Mouse (Mus musculus) CD8-positive naive resting alpha-beta T cell, adult 2 months (primary cell): ENCODE results near the gene Nat8.
"Not testable (repeated sequence)": the region's sequence is repeated elsewhere in the genome, so short reads cannot be mapped to it uniquely, and the experiment has no call there.

ENCODE experiments used
- DNase-seq, 2 experiments: peaks; one replicate each; pipeline ENCODE4 v3.0.0; 2022; ENCODE audit warnings: low read depth in 2 of 2, low spot score in 2 of 2

The Nat8 gene

GRCm38 (mm10) chr6:85836827-85837226 lies 4.9 kb upstream of the Nat8 start:
- DNase-seq: not testable (repeated sequence)

- DNase-seq: not testable (repeated sequence)
Measured at GRCm38 (mm10) chr6:85836098-85836497, 4.2 kb upstream of the Nat8 start.

DNA sequence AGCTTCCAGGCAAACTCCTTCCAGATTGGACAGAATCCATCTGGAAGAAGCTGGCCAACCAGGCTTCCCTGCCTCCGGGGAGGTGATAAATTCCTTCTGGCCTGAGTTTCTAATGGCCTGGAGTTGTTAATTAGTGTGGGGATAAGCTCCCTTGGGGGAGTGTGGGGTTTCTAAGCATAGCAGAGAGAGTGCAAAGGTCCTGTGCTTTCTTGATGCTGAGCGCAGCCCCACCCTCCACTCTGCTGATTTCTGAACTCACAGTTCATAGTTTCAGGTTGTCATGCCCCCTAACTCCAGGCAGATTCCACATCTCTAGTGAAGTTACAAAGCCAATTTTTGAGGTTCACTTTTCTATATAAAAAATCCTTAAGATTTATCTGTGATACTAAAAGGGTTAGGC lies 3.2 kb upstream of the Nat8 start:
- not testable (repeated sequence) for DNase-seq

DNA sequence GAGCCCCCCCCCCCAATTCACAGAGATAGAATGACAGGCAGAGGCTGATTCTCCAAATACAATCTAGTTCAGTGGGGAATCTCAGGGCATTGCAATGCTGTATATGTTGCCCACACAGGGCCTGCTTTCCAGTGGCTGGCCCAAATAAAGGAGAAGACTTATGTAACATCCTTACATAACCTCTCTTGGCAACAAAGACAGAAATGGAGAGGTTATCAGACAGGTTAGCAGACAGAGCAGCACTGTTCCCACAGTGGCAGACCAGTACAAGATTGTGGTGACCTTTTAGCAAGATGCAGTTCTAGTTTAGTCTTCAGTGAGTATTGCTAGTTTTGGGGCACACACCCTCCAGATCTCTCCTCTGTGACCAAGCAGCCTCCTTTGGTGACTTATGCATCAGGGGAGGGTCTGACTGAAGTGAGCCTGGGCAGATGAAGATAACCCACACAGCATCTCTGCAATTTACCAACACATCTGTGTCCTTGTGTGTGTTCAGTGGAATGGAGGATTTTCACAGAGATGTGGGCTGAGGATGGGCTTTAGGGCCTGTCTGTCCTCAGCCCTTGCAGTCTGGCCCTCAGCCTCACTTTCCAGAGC lies 2.7 kb upstream of the Nat8 start:
- not testable (repeated sequence) for DNase-seq

DNA sequence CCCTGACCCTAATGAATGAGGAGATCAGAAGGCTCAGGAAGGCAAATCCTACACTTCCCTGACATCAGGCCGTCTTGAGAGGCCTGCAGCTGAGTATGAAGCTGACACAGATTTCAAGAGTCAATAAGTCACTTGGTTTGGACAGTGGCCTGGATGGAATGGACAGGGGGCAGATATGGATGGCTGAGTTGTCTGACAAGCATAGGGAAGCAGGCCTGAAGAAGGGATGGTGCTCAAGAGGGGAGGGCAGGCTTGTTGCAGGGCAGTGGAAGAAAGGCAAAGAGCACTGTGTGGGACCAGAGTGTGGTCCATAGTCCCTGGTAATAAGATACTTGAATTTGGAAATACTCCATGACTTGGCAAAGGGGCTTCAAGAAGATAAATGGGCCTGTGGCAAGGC lies 2.4 kb downstream of the Nat8 start:
- no peak for DNase-seq

DNA sequence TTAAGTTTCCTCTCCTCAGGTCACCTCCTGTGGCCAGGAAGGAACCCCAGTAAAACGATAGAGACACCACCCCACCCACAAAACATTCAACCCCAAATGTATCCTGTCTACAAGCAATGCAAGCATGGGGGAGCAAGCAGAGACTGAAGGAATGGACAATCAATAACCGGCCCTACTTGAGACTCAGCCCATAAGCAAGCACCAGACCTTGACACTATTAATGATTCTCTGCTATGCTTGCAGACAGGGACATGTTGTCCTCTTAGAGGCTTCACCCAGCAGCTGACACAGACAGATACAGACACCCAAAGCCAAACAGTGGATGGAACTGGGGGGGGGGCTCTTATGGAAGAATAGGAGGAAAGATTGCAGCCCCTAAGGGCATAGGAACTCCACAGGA lies 6.0 kb downstream of the Nat8 start:
- DNase-seq: no peak

GRCm38 (mm10) chr6:85823382-85824090 lies 8.3 kb downstream of the Nat8 start:
- DNase-seq: no peak

- DNase-seq: no peak
Measured at GRCm38 (mm10) chr6:85822286-85822685, 9.6 kb downstream of the Nat8 start.

- DNase-seq: no peak
Measured at GRCm38 (mm10) chr6:85820837-85821236, 11.0 kb downstream of the Nat8 start, which contains the start of the genes Nat8f6 and Nat8f5. Gene Nat8f6 (minus strand): TSS chr6:85820954. Gene Nat8f5 (minus strand): TSS chr6:85820972.

- no peak for DNase-seq
Measured at GRCm38 (mm10) chr6:85818338-85818737, 13.5 kb downstream of the Nat8 start.

GRCm38 (mm10) chr6:85813339-85813738 lies 18.5 kb downstream of the Nat8 start:
- DNase-seq: no peak

DNA sequence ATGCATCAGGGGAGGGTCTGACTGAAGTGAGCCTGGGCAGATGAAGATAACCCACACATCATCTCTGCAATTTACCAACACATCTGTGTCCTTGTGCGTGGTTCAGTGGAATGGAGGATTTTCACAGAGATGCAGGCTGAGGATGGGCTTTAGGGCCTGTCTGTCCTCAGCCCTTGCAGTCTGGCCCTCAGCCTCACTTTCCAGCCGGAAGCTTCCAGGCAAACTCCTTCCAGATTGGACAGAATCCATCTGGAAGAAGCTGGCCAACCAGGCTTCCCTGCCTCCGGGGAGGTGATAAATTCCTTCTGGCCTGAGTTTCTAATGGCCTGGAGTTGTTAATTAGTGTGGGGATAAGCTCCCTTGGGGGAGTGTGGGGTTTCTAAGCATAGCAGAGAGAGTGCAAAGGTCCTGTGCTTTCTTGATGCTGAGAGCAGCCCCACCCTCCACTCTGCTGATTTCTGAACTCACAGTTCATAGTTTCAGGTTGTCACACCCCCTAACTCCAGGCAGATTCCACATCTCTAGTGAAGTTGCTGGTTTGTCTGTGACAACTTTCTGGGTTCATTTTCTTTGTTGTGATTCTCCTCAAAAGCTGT lies 20.8 kb downstream of the Nat8 start:
- DNase-seq: not testable (repeated sequence)

DNA sequence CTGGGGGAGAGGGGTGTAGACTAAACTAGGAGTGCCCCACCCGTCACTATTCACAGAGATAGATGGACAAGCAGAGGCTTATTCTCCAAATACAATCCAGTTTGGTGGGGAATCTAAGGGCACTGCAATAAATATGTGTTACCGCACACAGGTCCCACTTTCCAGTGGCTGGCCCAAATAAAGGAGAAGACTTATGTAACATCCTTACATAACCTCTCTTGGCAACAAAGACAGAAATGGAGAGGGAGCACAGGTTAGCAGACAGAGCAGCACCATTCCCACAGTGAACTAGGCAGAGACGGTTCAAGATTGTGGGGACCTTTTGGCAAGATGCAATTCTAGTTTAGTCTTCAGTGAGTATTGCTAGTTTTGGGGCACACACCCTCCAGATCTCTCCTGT lies 21.4 kb downstream of the Nat8 start:
- not testable (repeated sequence) for DNase-seq

GRCm38 (mm10) chr6:85809784-85810183 lies 22.1 kb downstream of the Nat8 start:
- not testable (repeated sequence) for DNase-seq

- DNase-seq: not testable (repeated sequence)
Measured at GRCm38 (mm10) chr6:85803180-85803579, 28.7 kb downstream of the Nat8 start.
